Mouse (Mus musculus): ENCODE measurements around the gene Hmgcr. TPM values are rescaled to one million over a fixed set of nuclear protein-coding genes. Genes with fewer than 3 reads are reported as not detected.

The Hmgcr gene
- polyA plus RNA-seq, 1 experiment from 2014 or later = 226 TPM

- no peaks in the 10 kb centered on the region for H3K36me3 ChIP-seq (ENCODE audit: control insufficient read depth, insufficient read depth, low read length)
- WGBS = 91% methylated on average over 5 of the region's 5 CpGs
- H3K4me1 ChIP-seq (ENCODE audit: control insufficient read depth, insufficient read depth, low read length) = no peaks in the 10 kb centered on the region
Measured at GRCm38 (mm10) chr13:96689901-96690300, 19.2 kb upstream of the Hmgcr start.

GRCm38 (mm10) chr13:96687261-96687660 is 16.5 kb upstream of the Hmgcr start:
- H3K4me1 ChIP-seq (ENCODE audit: control insufficient read depth, insufficient read depth, low read length) = no peaks in the 10 kb centered on the region
- no peak overlapping the region for H3K27ac ChIP-seq (replicated peaks; ENCODE audit: low read depth, low read length)
- H3K27me3 ChIP-seq (ENCODE audit: control insufficient read depth, insufficient read depth, low read length) = no peaks in the 10 kb centered on the region
- no peak overlapping the region for H3K4me2 ChIP-seq (ENCODE audit: low read length)
- ATAC-seq (ENCODE audit: low FRiP score, low TSS enrichment) = no peak
- 92% methylated on average over 9 of the region's 9 CpGs for WGBS
- H3K4me3 ChIP-seq (replicated peaks; ENCODE audit: low read depth, low read length) = no peak overlapping the region
- H3K9me3 ChIP-seq (ENCODE audit: control insufficient read depth, low read length) = no peaks in the 10 kb centered on the region
- H3K9ac ChIP-seq (replicated peaks; ENCODE audit: low read length) = no peak overlapping the region
- no peaks in the 10 kb centered on the region for H3K36me3 ChIP-seq (ENCODE audit: control insufficient read depth, insufficient read depth, low read length)
- no peak for DNase-seq

More at GRCm38 (mm10) chr13:96689901-96690300, 19.2 kb upstream of the Hmgcr start:
- Histone ChIP-seq H3K4me3 (replicated peaks; ENCODE audit: low read depth, low read length) (no peak overlapping the region), H3K27ac (replicated peaks; ENCODE audit: low read depth, low read length) (no peak overlapping the region), H3K27me3 (ENCODE audit: control insufficient read depth, insufficient read depth, low read length) (no peaks in the 10 kb centered on the region), H3K9me3 (ENCODE audit: control insufficient read depth, low read length) (no peaks in the 10 kb centered on the region), H3K9ac (replicated peaks; ENCODE audit: low read length) (no peak overlapping the region), H3K4me2 (ENCODE audit: low read length) (no peak overlapping the region)
- no peak for DNase-seq
- no peak for ATAC-seq (ENCODE audit: low FRiP score, low TSS enrichment)

GRCm38 (mm10) chr13:96684779-96685178 is 14.0 kb upstream of the Hmgcr start:
- H3K9me3 ChIP-seq (ENCODE audit: control insufficient read depth, low read length) = no peaks in the 10 kb centered on the region
- H3K36me3 ChIP-seq (ENCODE audit: control insufficient read depth, insufficient read depth, low read length) = no peaks in the 10 kb centered on the region
- no peaks in the 10 kb centered on the region for H3K27me3 ChIP-seq (ENCODE audit: control insufficient read depth, insufficient read depth, low read length)
- no peak for ATAC-seq (ENCODE audit: low FRiP score, low TSS enrichment)
- 94% methylated on average over 5 of the region's 5 CpGs for WGBS
- no peak overlapping the region for H3K9ac ChIP-seq (replicated peaks; ENCODE audit: low read length)
- no peak overlapping the region for H3K4me2 ChIP-seq (ENCODE audit: low read length)
- H3K27ac ChIP-seq (replicated peaks; ENCODE audit: low read depth, low read length) = no peak overlapping the region
- H3K4me3 ChIP-seq (replicated peaks; ENCODE audit: low read depth, low read length) = no peak overlapping the region
- H3K4me1 ChIP-seq (ENCODE audit: control insufficient read depth, insufficient read depth, low read length) = no peaks in the 10 kb centered on the region
- DNase-seq = no peak

- H3K9ac ChIP-seq (replicated peaks; ENCODE audit: low read length) = no peak overlapping the region
- no peak for ATAC-seq (ENCODE audit: low FRiP score, low TSS enrichment)
- no peak overlapping the region for H3K27ac ChIP-seq (replicated peaks; ENCODE audit: low read depth, low read length)
- no peaks in the 10 kb centered on the region for H3K27me3 ChIP-seq (ENCODE audit: control insufficient read depth, insufficient read depth, low read length)
- no peaks in the 10 kb centered on the region for H3K9me3 ChIP-seq (ENCODE audit: control insufficient read depth, low read length)
- no peak overlapping the region for H3K4me2 ChIP-seq (ENCODE audit: low read length)
- H3K36me3 ChIP-seq (ENCODE audit: control insufficient read depth, insufficient read depth, low read length) = no peaks in the 10 kb centered on the region
- H3K4me3 ChIP-seq (replicated peaks; ENCODE audit: low read depth, low read length) = no peak overlapping the region
- no peak for DNase-seq
- H3K4me1 ChIP-seq (ENCODE audit: control insufficient read depth, insufficient read depth, low read length) = no peaks in the 10 kb centered on the region
Measured at GRCm38 (mm10) chr13:96681088-96681620, 10.4 kb upstream of the Hmgcr start.

GRCm38 (mm10) chr13:96680163-96681087 is 9.7 kb upstream of the Hmgcr start:
- no peak for ATAC-seq (ENCODE audit: low FRiP score, low TSS enrichment)
- H3K4me3 ChIP-seq (replicated peaks; ENCODE audit: low read depth, low read length) = no peak overlapping the region
- H3K27ac ChIP-seq (replicated peaks; ENCODE audit: low read depth, low read length) = no peak overlapping the region
- no peak overlapping the region for H3K9ac ChIP-seq (replicated peaks; ENCODE audit: low read length)
- DNase-seq = no peak
- H3K4me1 ChIP-seq (ENCODE audit: control insufficient read depth, insufficient read depth, low read length) = no peaks in the 10 kb centered on the region
- 84% methylated on average over 9 of the region's 9 CpGs for WGBS
- H3K36me3 ChIP-seq (ENCODE audit: control insufficient read depth, insufficient read depth, low read length) = no peaks in the 10 kb centered on the region
- H3K27me3 ChIP-seq (ENCODE audit: control insufficient read depth, insufficient read depth, low read length) = no peaks in the 10 kb centered on the region
- H3K4me2 ChIP-seq (ENCODE audit: low read length) = no peak overlapping the region
- H3K9me3 ChIP-seq (ENCODE audit: control insufficient read depth, low read length) = no peaks in the 10 kb centered on the region

- no peak overlapping the region for H3K9ac ChIP-seq (replicated peaks; ENCODE audit: low read length)
- H3K27ac ChIP-seq (replicated peaks; ENCODE audit: low read depth, low read length) = no peak overlapping the region
- 87% methylated on average over 6 of the region's 6 CpGs for WGBS
- H3K27me3 ChIP-seq (ENCODE audit: control insufficient read depth, insufficient read depth, low read length) = no peaks in the 10 kb centered on the region
- no peaks in the 10 kb centered on the region for H3K36me3 ChIP-seq (ENCODE audit: control insufficient read depth, insufficient read depth, low read length)
- no peaks in the 10 kb centered on the region for H3K4me1 ChIP-seq (ENCODE audit: control insufficient read depth, insufficient read depth, low read length)
- DNase-seq (no peak), ATAC-seq (ENCODE audit: low FRiP score, low TSS enrichment) (no peak)
- no peaks in the 10 kb centered on the region for H3K9me3 ChIP-seq (ENCODE audit: control insufficient read depth, low read length)
- H3K4me2 ChIP-seq (ENCODE audit: low read length) = no peak overlapping the region
- H3K4me3 ChIP-seq (replicated peaks; ENCODE audit: low read depth, low read length) = no peak overlapping the region
Measured at GRCm38 (mm10) chr13:96678616-96679015, 7.9 kb upstream of the Hmgcr start.

- no peak overlapping the region for H3K4me3 ChIP-seq (replicated peaks; ENCODE audit: low read depth, low read length)
- 74% methylated on average over 1 of the region's 1 CpGs for WGBS
- DNase-seq = no peak
Measured at GRCm38 (mm10) chr13:96677071-96677470, 6.3 kb upstream of the Hmgcr start.

GRCm38 (mm10) chr13:96675756-96676155 is 5.0 kb upstream of the Hmgcr start:
- 86% methylated on average over 6 of the region's 6 CpGs for WGBS
- no peak overlapping the region for H3K27ac ChIP-seq (replicated peaks; ENCODE audit: low read depth, low read length)
- no peak for ATAC-seq (ENCODE audit: low FRiP score, low TSS enrichment)
- no peaks in the 10 kb centered on the region for H3K4me1 ChIP-seq (ENCODE audit: control insufficient read depth, insufficient read depth, low read length)
- no peaks in the 10 kb centered on the region for H3K36me3 ChIP-seq (ENCODE audit: control insufficient read depth, insufficient read depth, low read length)
- no peak for DNase-seq
- no peak overlapping the region for H3K4me2 ChIP-seq (ENCODE audit: low read length)
- no peak overlapping the region for H3K4me3 ChIP-seq (replicated peaks; ENCODE audit: low read depth, low read length)
- H3K27me3 ChIP-seq (ENCODE audit: control insufficient read depth, insufficient read depth, low read length) = no peaks in the 10 kb centered on the region
- H3K9ac ChIP-seq (replicated peaks; ENCODE audit: low read length) = no peak overlapping the region
- H3K9me3 ChIP-seq (ENCODE audit: control insufficient read depth, low read length) = no peaks in the 10 kb centered on the region

More at GRCm38 (mm10) chr13:96677071-96677470, 6.3 kb upstream of the Hmgcr start:
- Histone ChIP-seq H3K27me3 (ENCODE audit: control insufficient read depth, insufficient read depth, low read length) (no peaks in the 10 kb centered on the region), H3K4me1 (ENCODE audit: control insufficient read depth, insufficient read depth, low read length) (no peaks in the 10 kb centered on the region), H3K4me2 (ENCODE audit: low read length) (no peak overlapping the region), H3K9me3 (ENCODE audit: control insufficient read depth, low read length) (no peaks in the 10 kb centered on the region), H3K36me3 (ENCODE audit: control insufficient read depth, insufficient read depth, low read length) (no peaks in the 10 kb centered on the region), H3K27ac (replicated peaks; ENCODE audit: low read depth, low read length) (no peak overlapping the region), H3K9ac (replicated peaks; ENCODE audit: low read length) (no peak overlapping the region)
- no peak for ATAC-seq (ENCODE audit: low FRiP score, low TSS enrichment)

- no peak overlapping the region for H3K4me2 ChIP-seq (ENCODE audit: low read length)
- no peaks in the 10 kb centered on the region for H3K36me3 ChIP-seq (ENCODE audit: control insufficient read depth, insufficient read depth, low read length)
- H3K4me1 ChIP-seq (ENCODE audit: control insufficient read depth, insufficient read depth, low read length) = peaks cover 6% of the 10 kb centered on the region; the same call in 1 of the 2 replicates
- H3K27ac ChIP-seq (replicated peaks; ENCODE audit: low read depth, low read length) = no peak overlapping the region
- no peak for DNase-seq
- no peaks in the 10 kb centered on the region for H3K27me3 ChIP-seq (ENCODE audit: control insufficient read depth, insufficient read depth, low read length)
- H3K4me3 ChIP-seq (replicated peaks; ENCODE audit: low read depth, low read length) = no peak overlapping the region
- no peaks in the 10 kb centered on the region for H3K9me3 ChIP-seq (ENCODE audit: control insufficient read depth, low read length)
- 81% methylated on average over 7 of the region's 7 CpGs for WGBS
- no peak overlapping the region for H3K9ac ChIP-seq (replicated peaks; ENCODE audit: low read length)
- ATAC-seq (ENCODE audit: low FRiP score, low TSS enrichment) = no peak
Measured at GRCm38 (mm10) chr13:96673817-96674216, 3.1 kb upstream of the Hmgcr start.

All from midbrain, embryonic 14.5 days (tissue).